ENCODE assay signal across 12 mouse cellular contexts in the genomic region with DNA sequence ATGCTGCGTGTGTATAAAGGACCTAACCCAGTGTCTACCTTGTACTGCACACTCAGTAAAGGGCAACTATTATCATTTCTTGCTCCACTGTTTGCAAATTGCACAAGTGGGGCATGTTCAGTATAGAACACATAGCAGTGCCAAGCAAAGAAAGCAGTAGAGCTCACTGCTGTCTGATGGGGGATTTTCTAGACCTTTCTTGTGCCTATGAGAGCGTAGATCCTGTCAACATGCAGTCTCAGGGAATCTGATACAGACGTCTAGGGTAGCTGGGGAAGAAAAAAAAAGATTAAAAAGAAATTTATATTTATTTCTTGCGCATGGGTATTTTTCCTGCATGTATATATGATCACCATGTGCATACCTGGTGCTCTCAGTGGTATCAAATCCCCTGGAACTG. TPM values are rescaled to one million over a fixed set of nuclear protein-coding genes. Genes with fewer than 3 reads are reported as not detected.
A peak's percentile ranks its signal among the peaks of the same experiment; 100 is the strongest.
DNase-seq lines count a peak whose midpoint lies in the region; ATAC-seq and TF ChIP-seq lines count a peak whose summit lies in the region.
"Had no signal": no experiment of that assay in that cellular context is flagged by ENCODE, and none has a peak within 500 bp of the region (broad histone marks: within the 10 kb centered on the region; RNA-seq: fewer than 3 reads in every experiment).

No protein-coding gene starts in this region.

- peak overlapping the region; percentile 66 for H3K9ac ChIP-seq in heart, embryonic 14.5 days (ENCODE audit: low read length)
- H3K9ac ChIP-seq in lung, postnatal 0 days (replicated peaks; ENCODE audit: low read depth): 0 out of 2 replicates have a peak overlapping the region, but pooled peaks have one; percentile 16

- peaks cover 56% of the 10 kb centered on the region for H3K36me3 ChIP-seq in heart, embryonic 14.5 days (ENCODE audit: control insufficient read depth, insufficient read depth, low read length)
- no peaks in the 10 kb centered on the region for H3K36me3 ChIP-seq in lung, postnatal 0 days (ENCODE audit: insufficient read depth, low read length)
- peaks cover 2% of the 10 kb centered on the region; the same call in 1 of the 2 replicates for H3K36me3 ChIP-seq in small intestine, adult 2 months (ENCODE audit: control insufficient read depth, insufficient read depth, low read length)

- no peak for TF ChIP-seq CTCF in lung, postnatal 0 days (IDR thresholded peaks at IDR 0.05)
- TF ChIP-seq CTCF in embryonic fibroblast, embryonic 13.5 days (IDR thresholded peaks at IDR 0.05; ENCODE audit: borderline replicate concordance, insufficient read depth, low read length): no peak
- TF ChIP-seq CTCF in small intestine, adult 2 months (IDR thresholded peaks at IDR 0.05; ENCODE audit: extremely low read depth, insufficient read length, insufficient replicate concordance, low read depth, low read length): no peak

- no peak for TF ChIP-seq EP300 in lung, postnatal 0 days (IDR thresholded peaks at IDR 0.05)

- TF ChIP-seq POLR2A in embryonic fibroblast, embryonic 13.5 days (IDR thresholded peaks at IDR 0.05; ENCODE audit: low read depth, low read length): no peak
- TF ChIP-seq POLR2A in small intestine, adult 2 months (IDR thresholded peaks at IDR 0.05; ENCODE audit: low read depth, low read length): no peak

- H3K4me1 ChIP-seq in heart, embryonic 14.5 days (ENCODE audit: control insufficient read depth in 2 of 2, insufficient read depth in 2 of 2, low read length in 2 of 2): peaks cover 57 to 76% of the 10 kb centered on the region in 2 experiments
- H3K4me1 ChIP-seq in lung, postnatal 0 days (ENCODE audit: insufficient read depth, low read depth, low read length): peaks cover 22% of the 10 kb centered on the region; the same call in 1 of the 2 replicates
- peaks cover 47% of the 10 kb centered on the region for H3K4me1 ChIP-seq in embryonic fibroblast, embryonic 13.5 days (ENCODE audit: control insufficient read depth, insufficient read depth, low read length)
- H3K4me1 ChIP-seq in small intestine, adult 2 months (ENCODE audit: control insufficient read depth, insufficient read depth, insufficient read length, low read length): peaks cover 7% of the 10 kb centered on the region; the same call in 1 of the 2 replicates
- H3K4me1 ChIP-seq: megakaryocyte, embryonic 14.5 days had no signal

- no peaks in the 10 kb centered on the region for H3K27me3 ChIP-seq in heart, embryonic 14.5 days (ENCODE audit: control insufficient read depth, insufficient read depth, low read length)
- no peaks in the 10 kb centered on the region for H3K27me3 ChIP-seq in lung, postnatal 0 days (replicated peaks; ENCODE audit: insufficient read depth, low read length)
- H3K27me3 ChIP-seq in small intestine, adult 2 months (ENCODE audit: control insufficient read depth, insufficient read depth, low read length): no peaks in the 10 kb centered on the region

- ATAC-seq in heart, embryonic 14.5 days (ENCODE audit: insufficient number of reproducible peaks, insufficient read depth, low FRiP score, low read depth): no peak
- no peak for ATAC-seq in lung, postnatal 0 days
- ATAC-seq: activated CD4-positive, CD25-positive, alpha-beta regulatory T cell, adult 4 months had no signal

- WGBS in heart, embryonic 14.5 days: 74% methylated on average over 4 of the region's 4 CpGs
- 74% methylated on average over 4 of the region's 4 CpGs for WGBS in lung, postnatal 0 days
- 83% methylated on average over 4 of the region's 4 CpGs for WGBS in small intestine, adult 2 months

- DNase-seq in heart, postnatal 36 days: no peak
- DNase-seq in lung, postnatal 0 days (ENCODE audit: low spot score): no peak
- DNase-seq in lung, postnatal 4 days: no peak
- DNase-seq in layer of hippocampus, postnatal 14 days (ENCODE audit: low spot score in 2 of 2): no peak
- no peak for DNase-seq in layer of hippocampus, adult 18-20 months (ENCODE audit: low spot score in 2 of 2)
- DNase-seq: cerebellum, adult 11-12 months; thymus, adult 2 months had no signal

- intact Hi-C loops in heart, postnatal 36 days (cut with DNase I): loop anchor here (2.0 kb wide), 1 partner anchor 13 kb away; no protein-coding TSS in a partner anchor

- no peaks in the 10 kb centered on the region for H3K9me3 ChIP-seq in heart, embryonic 14.5 days (ENCODE audit: control insufficient read depth, low read length)
- H3K9me3 ChIP-seq in lung, postnatal 0 days (ENCODE audit: low read length): no peaks in the 10 kb centered on the region
- H3K9me3 ChIP-seq: megakaryocyte, embryonic 14.5 days had no signal

- peak overlapping the region; percentile 99 for H3K27ac ChIP-seq in heart, embryonic 14.5 days (replicated peaks in 1 of 2; ENCODE audit: control insufficient read depth in 1 of 2, insufficient read depth in 1 of 2, low read depth in 2 of 2, low read length in 2 of 2)
- peak overlapping the region; percentile 93 for H3K27ac ChIP-seq in lung, postnatal 0 days (ENCODE audit: low read length)
- peak overlapping the region; percentile 87 for H3K27ac ChIP-seq in embryonic fibroblast, embryonic 13.5 days (ENCODE audit: insufficient read depth, low read length)
- peak overlapping the region; percentile 10 for H3K27ac ChIP-seq in small intestine, adult 2 months (ENCODE audit: insufficient read depth, low read depth, low read length)

- H3K4me3 ChIP-seq in heart, embryonic 14.5 days (ENCODE audit: control insufficient read depth in 1 of 2, insufficient read depth in 1 of 2, low read depth in 1 of 2, low read length in 2 of 2): no peak overlapping the region
- H3K4me3 ChIP-seq in lung, postnatal 0 days (ENCODE audit: low read depth, low read length): no peak overlapping the region
- no peak overlapping the region for H3K4me3 ChIP-seq in embryonic fibroblast, embryonic 13.5 days (ENCODE audit: insufficient read depth, low read length)
- no peak overlapping the region for H3K4me3 ChIP-seq in small intestine, adult 2 months (ENCODE audit: low read depth, low read length)
- H3K4me3 ChIP-seq: megakaryocyte, embryonic 14.5 days had no signal

- peak overlapping the region; percentile 31 for H3K4me2 ChIP-seq in heart, embryonic 14.5 days (ENCODE audit: low read length)
- H3K4me2 ChIP-seq in lung, postnatal 0 days (replicated peaks; ENCODE audit: low read depth, low read length): no peak overlapping the region

RNA-seq across cellular contexts. Expression of a gene that starts 14.4 kb away (rescaled TPM):
- 21.1 and 22.7 TPM in 2 replicates for polyA plus RNA-seq in heart, embryonic 14.5 days (2014; fragmentation: Nextera tagmentation; extraction: Ambion mirVana)
- 10 to 100 TPM; 21.2 to 49.2 TPM for total RNA-seq in heart, postnatal 36 days (2021)
- 11.4 and 12.4 TPM in 2 replicates for polyA plus RNA-seq in lung, postnatal 0 days (2015; fragmentation: Nextera tagmentation; extraction: Ambion mirVana)
- polyA plus RNA-seq in embryonic fibroblast, embryonic 13.5 days (2011; ENCODE audit: insufficient read length, low read depth, missing spikeins): 91.6 and 111 TPM in 2 replicates
- 4.4 and 6.8 TPM in 2 replicates for polyA plus RNA-seq in small intestine, adult 2 months (2012; rRNA removed)
- total RNA-seq in layer of hippocampus, postnatal 14 days (2021): 10 to 100 TPM; 27.5 to 28.4 TPM
- 10 to 100 TPM; 10.5 to 10.9 TPM for total RNA-seq in layer of hippocampus, adult 18-20 months (2021)

RNA-seq across cellular contexts. Expression of a gene that starts 18.0 kb away (rescaled TPM):
- polyA plus RNA-seq in heart, embryonic 14.5 days (2014; fragmentation: Nextera tagmentation; extraction: Ambion mirVana): 4.6 and 4.9 TPM in 2 replicates
- total RNA-seq in heart, postnatal 36 days (2021): 1 to 10 TPM; 1.3 to 1.9 TPM
- 8.0 and 8.3 TPM in 2 replicates for polyA plus RNA-seq in lung, postnatal 0 days (2015; fragmentation: Nextera tagmentation; extraction: Ambion mirVana)
- 3.0 and 15.8 TPM in 2 replicates for polyA plus RNA-seq in embryonic fibroblast, embryonic 13.5 days (2011; ENCODE audit: insufficient read length, low read depth, missing spikeins)
- 12.6 and 25.3 TPM in 2 replicates for polyA plus RNA-seq in small intestine, adult 2 months (2012; rRNA removed)
- 1 to 10 TPM; 2.7 to 6.0 TPM for total RNA-seq in layer of hippocampus, postnatal 14 days (2021)
- total RNA-seq in layer of hippocampus, adult 18-20 months (2021): 1 to 10 TPM; 1.1 to 3.2 TPM

Comparison
In these comparisons a context has a peak if more than half of its experiments do, and no peak if none do; other contexts are left out.
1. H3K27ac ChIP-seq: peak in every context shown above with its lines; median percentile 99 in heart, embryonic 14.5 days; 93 in lung, postnatal 0 days; 87 in embryonic fibroblast, embryonic 13.5 days; 10 in small intestine, adult 2 months.